Mouse (Mus musculus): ENCODE results near the gene Vps37c.

DNA sequence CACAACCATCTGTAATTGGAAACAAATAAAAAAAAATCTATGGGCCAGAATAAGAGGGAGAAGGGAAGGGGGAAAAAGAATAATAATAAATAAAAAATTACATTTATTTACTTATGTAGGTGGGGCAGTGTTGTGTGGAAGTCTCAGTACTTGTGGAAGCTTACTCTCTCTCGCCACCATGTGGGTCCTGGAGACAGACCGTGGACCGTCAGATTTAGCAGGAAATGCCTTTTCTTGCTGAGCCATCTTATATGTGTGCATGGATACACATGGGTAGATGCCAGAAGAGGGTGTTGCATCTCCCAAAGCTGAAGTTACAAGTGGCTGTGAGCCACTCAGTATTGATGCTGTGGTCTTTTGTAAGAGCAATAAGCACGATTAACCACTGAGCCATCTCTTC lies 7.0 kb upstream of the Vps37c start:
- no peak for TF ChIP-seq SIN3A (IDR thresholded peaks at IDR 0.05; ENCODE audit: low read length)
- TF ChIP-seq MAFK (IDR thresholded peaks at IDR 0.05; ENCODE audit: borderline replicate concordance, low read depth, low read length): no peak
- TF ChIP-seq CTCF (IDR thresholded peaks at IDR 0.05 in 2 of 3, conservative IDR thresholded peaks at IDR 0.05 in 1 of 3; ENCODE audit: control insufficient read depth in 1 of 3, insufficient read depth in 1 of 3, low read depth in 2 of 3, low read length in 3 of 3, poor library complexity in 1 of 3, severe bottlenecking in 1 of 3): no peak; a peak in 1 of 6 replicates

Measured in MEL (cell line).